Comparison of ENCODE assay signal across 8 mouse cellular contexts in the genomic region with DNA sequence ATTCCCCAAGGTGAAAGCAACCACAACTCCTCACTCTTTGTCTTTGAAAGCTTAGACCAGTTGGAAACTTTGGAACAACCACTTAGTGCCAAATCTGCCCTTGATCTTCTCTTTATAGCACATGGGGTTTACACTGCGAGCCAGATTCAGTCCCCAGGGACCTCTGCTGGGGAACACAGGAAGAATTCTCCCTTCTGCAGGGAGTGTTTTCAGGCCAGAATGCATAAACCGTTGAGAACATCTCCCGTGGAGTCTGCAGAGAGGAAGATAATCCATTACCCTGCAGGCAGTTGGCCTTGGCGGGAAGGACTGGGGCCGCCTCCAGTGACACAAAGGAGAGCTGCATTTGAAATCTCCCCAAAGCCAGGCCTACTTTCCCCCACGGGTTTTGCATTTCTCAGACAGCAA. TPM values are rescaled to one million over a fixed set of nuclear protein-coding genes. Genes with fewer than 3 reads are reported as not detected.
DNase-seq lines count a peak whose midpoint lies in the region; ATAC-seq lines count a peak whose summit lies in the region.

No protein-coding gene starts in this region.

- H3K9ac ChIP-seq in embryonic facial prominence, embryonic 15.5 days: no peak overlapping the region
- H3K9ac ChIP-seq in hindbrain, embryonic 16.5 days (ENCODE audit: low read depth, low read length): no peak overlapping the region

- H3K9me3 ChIP-seq in embryonic facial prominence, embryonic 15.5 days (replicated peaks): no peaks in the 10 kb centered on the region
- H3K9me3 ChIP-seq in hindbrain, embryonic 16.5 days (ENCODE audit: control insufficient read depth, low read length): no peaks in the 10 kb centered on the region

- no peak for ATAC-seq in embryonic facial prominence, embryonic 15.5 days (ENCODE audit: insufficient number of reproducible peaks, low FRiP score, low TSS enrichment, low read depth)
- ATAC-seq in hindbrain, embryonic 16.5 days: peak; percentile 76
- no peak for ATAC-seq in CD4-positive, CD25-positive, alpha-beta regulatory T cell, adult 4 months

- no peak overlapping the region for H3K4me2 ChIP-seq in embryonic facial prominence, embryonic 15.5 days (replicated peaks)
- H3K4me2 ChIP-seq in hindbrain, embryonic 16.5 days (ENCODE audit: low read length): no peak overlapping the region

- H3K36me3 ChIP-seq in embryonic facial prominence, embryonic 15.5 days: no peaks in the 10 kb centered on the region
- H3K36me3 ChIP-seq in hindbrain, embryonic 16.5 days (ENCODE audit: control insufficient read depth, insufficient read depth, low read length): no peaks in the 10 kb centered on the region
- H3K36me3 ChIP-seq in macrophage (ENCODE audit: inconsistent target): no peaks in the 10 kb centered on the region

- WGBS in embryonic facial prominence, embryonic 15.5 days: 11% methylated on average over 6 of the region's 6 CpGs
- WGBS in hindbrain, embryonic 16.5 days: 6% methylated on average over 6 of the region's 6 CpGs
- WGBS in macrophage (ENCODE audit: missing documents): 83% methylated on average over 6 of the region's 6 CpGs

- peak overlapping the region; percentile 45 for H3K27ac ChIP-seq in embryonic facial prominence, embryonic 15.5 days (replicated peaks)
- no peak overlapping the region; the same call in 1 of the 2 replicates for H3K27ac ChIP-seq in hindbrain, embryonic 16.5 days (ENCODE audit: low read depth, low read length)
- H3K27ac ChIP-seq in macrophage: peak overlapping the region; percentile 97

- H3K4me1 ChIP-seq in embryonic facial prominence, embryonic 15.5 days: peaks cover 27% of the 10 kb centered on the region
- peaks cover 7% of the 10 kb centered on the region; the same call in 1 of the 2 replicates for H3K4me1 ChIP-seq in hindbrain, embryonic 16.5 days (ENCODE audit: control insufficient read depth, insufficient read depth, low read depth, low read length)

- no peak overlapping the region for H3K4me3 ChIP-seq in embryonic facial prominence, embryonic 15.5 days (replicated peaks)
- H3K4me3 ChIP-seq in hindbrain, embryonic 16.5 days (ENCODE audit: low read length): no peak overlapping the region
- no peak overlapping the region for H3K4me3 ChIP-seq in macrophage (ENCODE audit: inconsistent target)

- no peaks in the 10 kb centered on the region for H3K79me2 ChIP-seq in macrophage (ENCODE audit: inconsistent target)

- peak; percentile 29 for DNase-seq in urinary bladder, postnatal 14 days (ENCODE audit: low spot score)
- DNase-seq in urinary bladder, adult 18-20 months (ENCODE audit: low spot score in 2 of 2): no peak
- DNase-seq in left cerebral cortex, adult 9 months (ENCODE audit: low spot score in 2 of 2): no peak
- DNase-seq in right cerebral cortex, adult 18-20 months: no peak

- no peaks in the 10 kb centered on the region for H3K27me3 ChIP-seq in embryonic facial prominence, embryonic 15.5 days
- H3K27me3 ChIP-seq in hindbrain, embryonic 16.5 days (replicated peaks; ENCODE audit: control insufficient read depth, insufficient read depth, low read length): no peaks in the 10 kb centered on the region

RNA-seq across cellular contexts. Expression of a gene that starts 60.0 kb away (rescaled TPM):
- 35.3 and 38.3 TPM in 2 replicates for polyA plus RNA-seq in embryonic facial prominence, embryonic 15.5 days (2015; fragmentation: Nextera tagmentation; extraction: Ambion mirVana)
- polyA plus RNA-seq in hindbrain, embryonic 16.5 days (2015; fragmentation: Nextera tagmentation; extraction: Ambion mirVana): 21.4 and 21.7 TPM in 2 replicates
- total RNA-seq in macrophage (2018; cell fraction: chromatin; rRNA removed): under 1 TPM in 2 of 26 experiments, not detected in 24; 0.25 to 0.95 TPM
- under 1 TPM in 1 of 26 experiments, not detected in 25; 0.19 TPM for total RNA-seq in macrophage (2018; cell fraction: cytosol; rRNA removed)
- total RNA-seq in macrophage (2018; cell fraction: nucleus; rRNA removed): under 1 TPM in 2 of 26 experiments, not detected in 24; 0.23 to 0.31 TPM
- not detected in 3 replicates for polyA plus RNA-seq in macrophage (2018)
- not detected for polyA plus RNA-seq in CD4-positive, CD25-positive, alpha-beta regulatory T cell, adult 4 months (2017; shearing (Covaris generic))

Comparison
In these comparisons a context has a peak if more than half of its experiments do, and no peak if none do; other contexts are left out.
1. RNA of a gene that starts 60.0 kb away (polyA plus RNA-seq): 35.3 to 38.3 TPM in embryonic facial prominence, embryonic 15.5 days and 21.4 to 21.7 TPM in hindbrain, embryonic 16.5 days; not detected in macrophage and not detected in CD4-positive, CD25-positive, alpha-beta regulatory T cell, adult 4 months; every median in the first group is over 10 times any median in the second.